Mouse (Mus musculus) stomach, postnatal 0 days (tissue): ENCODE data around the gene Tsfm.

Experiments
- CTCF ChIP-seq: IDR thresholded peaks from 2 replicates; pipeline ENCODE4 v1.5.1; 2016; ENCODE audit warnings: antibody characterized with exemption, low read depth, mild to moderate bottlenecking, moderate library complexity
- EP300 ChIP-seq: optimal IDR thresholded peaks from 2 replicates; pipeline ENCODE3; 2016; ENCODE audit warnings: antibody characterized with exemption

- TF ChIP-seq CTCF (no peak), EP300 (no peak)
These were observed 28.1 kb upstream of the Tsfm start for GRCm38 (mm10) chr10:127058708-127059107.
